Mouse (Mus musculus) cortical plate, adult 2 months (tissue): ENCODE measurements around the gene Gm27029.

Experiments used
- CTCF ChIP-seq: fragments of 200-500 bp; IDR thresholded peaks from 2 replicates; pipeline ENCODE4 v1.5.1; 2011; ENCODE audit warnings: mild to moderate bottlenecking, control low read depth, low read length; ENCODE audit not compliant: insufficient read depth; ENCODE audit errors: extremely low read depth
- POLR2A ChIP-seq: fragments of 200-500 bp; IDR thresholded peaks from 2 replicates; pipeline ENCODE4 v1.6.1; 2011; ENCODE audit warnings: mild to moderate bottlenecking, low read length, control low read depth; ENCODE audit not compliant: insufficient read depth; ENCODE audit errors: extremely low read depth

DNA sequence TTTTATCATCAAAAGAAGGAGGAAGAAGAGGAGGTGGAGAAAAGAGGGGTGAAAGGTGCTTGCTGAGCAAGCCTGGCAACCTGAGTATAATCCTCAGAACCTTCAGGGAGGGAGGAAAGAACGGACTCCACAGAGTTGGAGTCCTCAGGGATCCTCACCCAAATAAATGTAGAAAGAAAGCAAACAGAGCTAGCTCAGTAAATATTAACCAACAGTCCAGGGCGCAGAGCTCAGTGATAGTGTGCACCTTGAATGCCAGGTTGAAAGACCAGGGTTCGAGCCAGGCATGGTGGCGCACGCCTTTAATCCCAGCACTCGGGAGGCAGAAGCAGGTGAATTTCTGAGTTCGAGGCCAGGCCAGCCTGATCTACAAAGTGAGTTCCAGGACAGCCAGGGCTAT, 31.0 kb upstream of the Gm27029 start:
- TF ChIP-seq POLR2A (no peak), CTCF (no peak)
